Mouse (Mus musculus) midbrain, embryonic 14.5 days (tissue): Measurements from ENCODE around the gene Cmtm1. TPM values are rescaled to one million over a fixed set of nuclear protein-coding genes. Genes with fewer than 3 reads are reported as not detected.

Experiments used
- ATAC-seq: fragments of 200-750 bp; cut with Nextera tagmentation; 2 replicates; pipeline ENCODE4 v1.8.0; 2017; ENCODE audit warnings: moderate number of reproducible peaks, moderate library complexity; ENCODE audit not compliant: low FRiP score, low TSS enrichment
- DNase-seq: peaks from one replicate; pipeline ENCODE4 v3.0.0-alpha.2; 2015
- H3K27ac ChIP-seq: fragments of 300-500 bp; sonication (generic); replicated peaks from 2 replicates; pipeline ENCODE4 v1.5.1; 2014; ENCODE audit warnings: mild to moderate bottlenecking, low read depth, low read length, moderate library complexity
- H3K27me3 ChIP-seq: fragments of 300-500 bp; sonication (generic); 2 replicates; pipeline ENCODE4 v1.6.1; 2014; ENCODE audit warnings: low read length, control low read depth, mixed read lengths; ENCODE audit not compliant: control insufficient read depth, insufficient read depth
- H3K36me3 ChIP-seq: fragments of 300-500 bp; sonication (generic); 2 replicates; pipeline ENCODE4 v1.6.1; 2014; ENCODE audit warnings: low read length, control low read depth; ENCODE audit not compliant: control insufficient read depth, insufficient read depth
- H3K4me1 ChIP-seq: fragments of 300-500 bp; sonication (generic); 2 replicates; pipeline ENCODE4 v1.6.1; 2014; ENCODE audit warnings: mild to moderate bottlenecking, antibody characterized with exemption, low read length, control low read depth; ENCODE audit not compliant: control insufficient read depth, insufficient read depth
- H3K4me2 ChIP-seq: fragments of 300-500 bp; sonication (generic); 2 replicates; pipeline ENCODE4 v1.6.1; 2014; ENCODE audit warnings: mild to moderate bottlenecking, low read length, moderate library complexity
- H3K4me3 ChIP-seq: fragments of 300-500 bp; sonication (generic); replicated peaks from 2 replicates; pipeline ENCODE4 v1.5.1; 2014; ENCODE audit warnings: low read depth, low read length
- H3K9ac ChIP-seq: fragments of 300-500 bp; sonication (generic); replicated peaks from 2 replicates; pipeline ENCODE4 v1.6.1; 2014; ENCODE audit warnings: mild to moderate bottlenecking, low read length, moderate library complexity
- H3K9me3 ChIP-seq: fragments of 300-500 bp; sonication (generic); 2 replicates; pipeline ENCODE4 v1.6.1; 2016; ENCODE audit warnings: low read length, control low read depth, mixed read lengths; ENCODE audit not compliant: control insufficient read depth
- WGBS: fragments of 180-500 bp; shearing (Covaris S2); extraction: QIAGEN DNeasy Blood & Tissue Kit; methylation state at CpG from one replicate; pipeline ENCODE4 v1.1.7; 2014; 5-methylcytosine and 5-hydroxymethylcytosine counted together
- polyA plus RNA-seq: library from polyadenylated mRNA; unstranded; fragments of >200 nt; fragmentation: Nextera tagmentation; extraction: Ambion mirVana; gene quantifications from 2 replicates; pipeline ENCODE4 v1.2.1, GENCODE M21; 2014

Cmtm1 gene
- polyA plus RNA-seq, 1 experiment from 2014 or later, result not detected

DNA sequence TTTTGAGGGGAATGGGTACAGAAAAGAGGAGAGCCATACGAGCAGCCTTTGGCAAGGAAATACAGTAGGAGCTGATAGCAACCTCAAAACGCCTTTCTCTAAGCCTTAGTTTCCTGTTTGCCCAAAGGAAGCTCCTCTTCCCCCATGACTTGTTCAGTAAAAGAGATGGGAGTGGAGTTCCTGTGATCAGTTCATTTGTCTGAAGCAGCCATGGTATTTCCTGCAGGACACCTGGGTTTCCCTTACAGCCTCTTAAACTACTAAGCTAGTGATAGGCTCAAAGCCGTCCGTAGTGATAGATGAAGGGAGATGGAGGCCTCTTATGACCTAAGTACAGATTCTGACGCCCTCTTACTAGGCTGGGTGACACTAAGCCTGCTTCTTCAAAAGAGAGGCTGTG, 32.5 kb upstream of the Cmtm1 start:
- Histone ChIP-seq H3K9me3 (no peaks in the 10 kb centered on the region), H3K27me3 (no peaks in the 10 kb centered on the region), H3K4me1 (0 out of 2 replicates have a peak, but pooled peaks cover 7% of the 10 kb centered on the region), H3K36me3 (no peaks in the 10 kb centered on the region), H3K4me2 (no peak overlapping the region), H3K4me3 (no peak overlapping the region), H3K9ac (no peak overlapping the region), H3K27ac (no peak overlapping the region)
- no peak for DNase-seq
- ATAC-seq, result no peak
- 88% methylated on average over 5 of the region's 5 CpGs for WGBS

DNA sequence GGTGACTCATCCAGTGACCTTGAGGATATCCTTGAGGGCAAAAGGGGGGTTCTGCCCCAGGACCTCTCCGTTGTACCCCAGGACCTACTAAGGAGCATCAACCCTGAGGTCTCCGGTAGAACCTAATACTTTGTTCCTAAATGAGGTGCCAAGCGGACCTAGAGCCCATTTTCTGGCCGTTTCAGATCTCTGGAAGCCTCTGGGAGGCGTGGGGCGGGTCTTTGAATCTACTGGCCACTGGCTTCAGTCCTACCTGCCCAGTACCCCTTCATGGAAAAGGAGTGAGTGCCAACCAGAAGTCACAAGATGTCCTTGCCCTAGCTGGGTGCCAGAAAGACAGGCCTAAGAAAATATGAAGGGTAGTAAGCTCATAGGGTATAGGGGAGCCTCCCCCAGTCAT, 31.7 kb upstream of the Cmtm1 start:
- no peak for ATAC-seq
- Histone ChIP-seq H3K27ac (no peak overlapping the region), H3K4me1 (0 out of 2 replicates have a peak, but pooled peaks cover 7% of the 10 kb centered on the region), H3K4me3 (peak overlapping the region; percentile 50; the same call in 1 of the 2 replicates), H3K27me3 (no peaks in the 10 kb centered on the region), H3K4me2 (peak overlapping the region; percentile 88), H3K36me3 (no peaks in the 10 kb centered on the region), H3K9ac (no peak overlapping the region), H3K9me3 (no peaks in the 10 kb centered on the region)
- DNase-seq, result no peak
- WGBS, result 43% methylated on average over 6 of the region's 6 CpGs

DNA sequence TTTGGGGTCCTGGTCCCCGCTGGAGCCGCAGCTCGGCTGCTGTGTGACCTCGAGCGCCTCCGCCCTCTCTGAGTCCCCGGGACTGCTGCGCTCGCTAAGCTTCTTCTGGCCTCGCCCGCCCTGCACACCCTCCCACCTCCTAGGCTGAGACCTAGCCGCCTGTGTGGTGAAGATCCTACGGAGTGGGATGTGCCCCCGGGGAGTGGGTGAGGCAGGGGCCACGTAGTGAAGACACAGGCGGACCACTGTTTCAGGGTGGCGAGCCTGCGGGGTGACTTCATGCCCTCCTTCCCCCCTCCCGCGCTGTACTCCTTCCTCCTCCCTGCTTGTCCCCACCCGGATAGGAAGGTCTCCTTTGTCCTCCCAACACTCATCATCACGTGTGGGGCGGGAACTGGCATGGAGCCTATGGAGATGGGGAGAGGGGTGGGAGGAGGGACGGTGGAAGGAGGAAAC, 31.2 kb upstream of the Cmtm1 start:
- Histone ChIP-seq H3K27me3 (no peaks in the 10 kb centered on the region), H3K4me3 (peak overlapping the region; percentile 50), H3K4me2 (peak overlapping the region; percentile 88), H3K27ac (0 out of 2 replicates have a peak overlapping the region, but pooled peaks have one; percentile 45), H3K9ac (peak overlapping the region; percentile 60), H3K36me3 (no peaks in the 10 kb centered on the region), H3K4me1 (0 out of 2 replicates have a peak, but pooled peaks cover 7% of the 10 kb centered on the region), H3K9me3 (no peaks in the 10 kb centered on the region)
- DNase-seq, result peak; percentile 73
- under 1% methylated on average over 24 of the region's 24 CpGs for WGBS
- ATAC-seq, result peak; percentile 56

DNA sequence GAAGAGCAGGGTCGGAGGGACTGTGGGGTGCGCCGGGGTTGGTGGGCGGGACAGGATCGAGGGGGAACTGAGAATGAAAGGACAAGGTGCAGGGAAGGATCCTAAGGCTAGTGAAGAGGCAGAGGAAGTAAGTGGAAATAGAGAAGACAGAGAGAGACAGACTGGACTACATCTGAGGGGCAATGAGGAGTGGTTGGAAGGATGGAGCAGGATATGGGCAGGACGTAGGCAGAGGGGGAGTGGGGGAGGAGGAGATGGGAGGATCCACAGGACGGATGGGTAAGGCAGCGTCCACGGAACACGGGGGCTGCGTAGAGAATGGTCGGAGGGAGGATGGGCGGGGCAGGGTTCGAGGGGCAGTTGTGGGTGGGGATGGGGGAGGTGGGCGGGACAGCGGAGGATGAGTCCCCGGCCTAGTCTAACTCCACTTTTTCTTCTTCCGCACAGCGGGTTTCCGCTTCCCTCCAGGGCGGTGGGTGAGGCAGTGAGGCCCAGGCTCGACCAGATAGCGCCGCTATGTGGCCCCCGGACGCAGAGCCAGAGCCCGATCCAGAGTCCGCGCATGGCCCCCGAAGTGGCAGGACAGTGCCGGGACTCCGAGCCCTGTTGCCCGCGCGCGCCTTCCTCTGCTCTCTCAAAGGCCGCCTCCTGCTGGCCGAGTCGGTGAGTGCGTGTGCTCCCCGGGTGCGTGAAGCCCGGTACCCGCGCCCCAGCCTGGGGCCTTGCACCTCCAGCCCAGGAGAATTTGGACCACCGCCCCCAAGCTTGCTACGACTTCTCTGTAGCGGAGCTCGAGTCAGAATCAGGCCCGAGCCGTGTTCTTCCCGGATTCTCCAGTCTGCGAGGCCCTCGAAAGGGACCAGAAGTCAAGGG, 30.5 kb upstream of the Cmtm1 start:
- peak overlapping the region; percentile 88 for H3K4me2 ChIP-seq
- H3K9me3 ChIP-seq, result no peaks in the 10 kb centered on the region
- H3K9ac ChIP-seq, result peak overlapping the region; percentile 60
- under 1% methylated on average over 53 of the region's 54 CpGs for WGBS
- H3K4me3 ChIP-seq, result peak overlapping the region; percentile 50
- H3K27ac ChIP-seq, result 0 out of 2 replicates have a peak overlapping the region, but pooled peaks have one; percentile 45
- H3K36me3 ChIP-seq, result no peaks in the 10 kb centered on the region
- H3K27me3 ChIP-seq, result no peaks in the 10 kb centered on the region
- DNase-seq (peak; percentile 81), ATAC-seq (peak; percentile 69)
- H3K4me1 ChIP-seq, result 0 out of 2 replicates have a peak, but pooled peaks cover 7% of the 10 kb centered on the region

DNA sequence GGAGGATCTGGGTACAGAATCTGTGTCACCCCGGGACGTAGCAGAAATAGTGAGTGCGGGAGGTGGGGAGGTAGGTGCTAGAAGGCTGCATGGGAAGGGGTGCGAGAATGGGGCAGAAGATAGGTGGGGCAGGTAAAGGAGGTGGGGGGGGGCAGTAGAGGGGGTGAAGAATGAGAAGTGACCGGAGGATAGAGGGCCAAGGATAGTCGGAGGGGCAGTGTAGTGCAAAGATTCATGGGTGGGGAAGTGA, 30.0 kb upstream of the Cmtm1 start:
- H3K36me3 ChIP-seq, result no peaks in the 10 kb centered on the region
- H3K4me3 ChIP-seq, result peak overlapping the region; percentile 50
- no peaks in the 10 kb centered on the region for H3K27me3 ChIP-seq
- 0 out of 2 replicates have a peak, but pooled peaks cover 7% of the 10 kb centered on the region for H3K4me1 ChIP-seq
- no peak overlapping the region for H3K27ac ChIP-seq
- ATAC-seq (no peak; the same call in none of the 2 replicates), DNase-seq (no peak)
- no peaks in the 10 kb centered on the region for H3K9me3 ChIP-seq
- WGBS, result 1% methylated on average over 6 of the region's 6 CpGs
- peak overlapping the region; percentile 60 for H3K9ac ChIP-seq
- H3K4me2 ChIP-seq, result peak overlapping the region; percentile 88

DNA sequence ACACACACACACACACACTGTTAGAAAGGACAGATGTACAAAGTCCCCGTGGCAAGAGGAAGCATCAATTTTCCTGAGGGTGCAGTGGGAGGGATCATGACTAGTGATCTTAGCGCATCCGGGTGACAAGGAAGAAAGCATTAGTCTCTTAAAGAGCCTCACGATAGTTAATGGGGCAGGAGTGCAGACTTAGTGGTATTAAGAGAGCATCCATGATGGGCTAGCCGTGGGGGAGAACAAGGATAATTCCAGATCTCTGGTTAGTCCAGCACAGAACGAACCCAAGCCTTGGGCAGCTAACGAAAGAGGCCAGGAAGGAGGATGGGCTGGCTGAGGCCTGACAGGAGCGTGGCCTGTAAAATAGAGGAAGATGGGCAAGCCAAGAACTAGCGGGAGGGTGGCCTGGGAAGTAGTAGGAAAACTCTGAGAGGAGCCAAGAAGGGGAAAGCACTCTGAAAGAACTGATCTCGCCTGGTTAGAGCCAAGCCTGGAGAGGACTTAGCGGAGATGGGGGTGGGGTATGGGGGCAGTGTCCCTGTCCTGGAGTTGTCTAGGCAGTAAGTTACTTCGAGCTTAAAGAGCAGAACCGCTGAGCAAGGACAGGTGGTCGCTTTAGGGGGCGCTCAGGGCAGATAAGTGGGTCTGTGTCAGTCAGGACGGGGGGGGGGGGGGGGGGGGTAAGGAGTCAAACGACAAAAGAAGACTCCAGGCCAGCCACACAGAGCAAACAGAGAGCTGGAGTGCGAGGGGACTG, 29.5 kb upstream of the Cmtm1 start, which contains the start of gene Cmtm3:
Cmtm3 (plus strand) TSS at position 182 of the 754 bp plus-strand sequence.
- no peaks in the 10 kb centered on the region for H3K36me3 ChIP-seq
- ATAC-seq (no peak), DNase-seq (no peak)
- H3K9ac ChIP-seq, result peak within 1 kb of the TSS; percentile 60
- H3K27me3 ChIP-seq, result no peaks in the 10 kb centered on the region
- WGBS, result 15% methylated on average over 18 of the region's 18 CpGs
- 0 out of 2 replicates have a peak, but pooled peaks cover 7% of the 10 kb centered on the region for H3K4me1 ChIP-seq
- peak within 1 kb of the TSS; percentile 50 for H3K4me3 ChIP-seq
- no peak within 1 kb of the TSS for H3K27ac ChIP-seq
- H3K4me2 ChIP-seq, result peak within 1 kb of the TSS; percentile 88
- H3K9me3 ChIP-seq, result no peaks in the 10 kb centered on the region

DNA sequence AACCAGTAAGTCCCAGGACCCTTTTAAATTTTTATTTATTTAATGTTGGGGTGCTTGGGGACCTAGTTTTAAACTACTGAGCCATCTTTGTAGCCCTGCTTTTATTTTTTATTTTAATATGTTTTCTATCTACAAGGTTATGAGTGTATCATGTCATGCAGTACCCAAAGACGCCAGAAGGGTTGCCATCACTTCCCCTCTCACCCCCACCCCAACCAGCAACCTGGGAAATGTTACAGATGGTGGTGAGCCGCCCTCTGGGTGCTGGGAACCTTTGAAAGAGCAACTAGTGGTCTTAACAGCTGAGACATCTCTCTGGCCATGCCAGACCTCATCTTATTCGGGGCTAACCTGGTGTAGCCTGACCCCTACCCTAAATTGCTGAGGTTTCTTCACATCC, 27.9 kb upstream of the Cmtm1 start:
- no peak overlapping the region for H3K9ac ChIP-seq
- WGBS, result 53% methylated on average over 3 of the region's 3 CpGs

DNA sequence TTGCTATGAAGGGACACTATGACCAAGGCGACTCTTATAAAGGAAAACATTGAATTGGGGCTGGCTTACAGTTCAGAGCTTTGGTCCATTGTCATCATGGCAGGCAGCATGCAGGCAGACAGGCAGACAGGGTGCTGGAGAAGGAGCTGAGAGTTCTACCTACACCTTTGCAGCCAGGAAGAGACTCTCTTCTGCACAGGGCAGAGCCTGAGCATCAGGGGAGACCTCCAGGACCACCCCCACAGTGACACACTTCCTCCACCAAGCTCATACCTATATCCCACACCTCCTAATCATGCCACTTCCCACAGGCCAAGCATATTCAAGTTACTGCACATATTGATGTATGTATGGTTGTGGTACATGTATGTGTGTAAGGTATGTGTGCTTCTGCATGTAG, 26.9 kb upstream of the Cmtm1 start:
- H3K4me2 ChIP-seq, result no peak overlapping the region
- H3K27me3 ChIP-seq, result no peaks in the 10 kb centered on the region
- no peak for DNase-seq
- H3K4me3 ChIP-seq, result no peak overlapping the region
- 85% methylated on average over 1 of the region's 1 CpGs for WGBS
- no peaks in the 10 kb centered on the region for H3K36me3 ChIP-seq
- 0 out of 2 replicates have a peak, but pooled peaks cover 7% of the 10 kb centered on the region for H3K4me1 ChIP-seq
- H3K9ac ChIP-seq, result no peak overlapping the region
- H3K27ac ChIP-seq, result no peak overlapping the region
- H3K9me3 ChIP-seq, result no peaks in the 10 kb centered on the region
- ATAC-seq, result no peak

More for the DNA sequence above, 27.9 kb upstream of the Cmtm1 start:
- Histone ChIP-seq H3K4me1 (0 out of 2 replicates have a peak, but pooled peaks cover 7% of the 10 kb centered on the region), H3K27me3 (no peaks in the 10 kb centered on the region), H3K4me2 (no peak overlapping the region), H3K36me3 (no peaks in the 10 kb centered on the region), H3K9me3 (no peaks in the 10 kb centered on the region), H3K27ac (no peak overlapping the region), H3K4me3 (no peak overlapping the region)
- no peak for ATAC-seq
- no peak for DNase-seq
